ENCODE assay signal across 14 mouse cellular contexts in genomic region chr10:67193003-67193652, GRCm38 (mm10).
DNase-seq lines count a peak whose midpoint lies in the region; ATAC-seq and TF ChIP-seq lines count a peak whose summit lies in the region.
"Had no signal": no experiment of that assay in that cellular context is flagged by ENCODE, and none has a peak within 500 bp of the region (broad histone marks: within the 10 kb centered on the region; RNA-seq: fewer than 3 reads in every experiment).

No protein-coding gene starts in this region.

- WGBS in lung, adult 2 months: 32% methylated on average over 3 of the region's 3 CpGs
- 37% methylated on average over 3 of the region's 3 CpGs for WGBS in intestine, postnatal 0 days
- WGBS in stomach, embryonic 15.5 days: 50% methylated on average over 3 of the region's 3 CpGs

- no peak for TF ChIP-seq CTCF in gastrocnemius, adult 2 months (IDR thresholded peaks at IDR 0.05)
- TF ChIP-seq CTCF in lung, adult 2 months (IDR thresholded peaks at IDR 0.05; ENCODE audit: insufficient read depth, low read length): no peak
- TF ChIP-seq CTCF in intestine, postnatal 0 days (IDR thresholded peaks at IDR 0.05; ENCODE audit: low read depth): no peak

- no peak overlapping the region for H3K9ac ChIP-seq in intestine, postnatal 0 days (ENCODE audit: low read depth, low read length)
- H3K9ac ChIP-seq in stomach, embryonic 15.5 days: no peak overlapping the region
- H3K9ac ChIP-seq: heart, embryonic 13.5 days; liver, embryonic 12.5 days had no signal

- H3K36me3 ChIP-seq in intestine, postnatal 0 days (ENCODE audit: control insufficient read depth, insufficient read depth): peaks cover 7% of the 10 kb centered on the region
- peaks cover 2% of the 10 kb centered on the region; the same call in 1 of the 2 replicates for H3K36me3 ChIP-seq in stomach, embryonic 15.5 days

- H3K4me2 ChIP-seq in intestine, postnatal 0 days (replicated peaks; ENCODE audit: low read depth): no peak overlapping the region
- H3K4me2 ChIP-seq in stomach, embryonic 15.5 days: no peak overlapping the region
- H3K4me2 ChIP-seq: heart, embryonic 13.5 days; liver, embryonic 12.5 days had no signal

- no peaks in the 10 kb centered on the region for H3K27me3 ChIP-seq in intestine, postnatal 0 days (replicated peaks; ENCODE audit: control insufficient read depth, insufficient read depth, low read length)
- no peaks in the 10 kb centered on the region for H3K27me3 ChIP-seq in stomach, embryonic 15.5 days (replicated peaks)
- H3K27me3 ChIP-seq: heart, embryonic 13.5 days; liver, embryonic 12.5 days had no signal

- no peak for DNase-seq in gastrocnemius, adult 2 months
- no peak for DNase-seq in gastrocnemius, postnatal 25 days
- DNase-seq in lung, adult 18-20 months: peak; percentile 76 to 84
- no peak for DNase-seq in lung, adult 2 months
- DNase-seq in cerebellum, adult 11-12 months: no peak
- no peak for DNase-seq in cerebellum, postnatal 36 days
- DNase-seq: cerebellum, adult 2 months; embryo, embryonic 11 days had no signal

- no peak overlapping the region for H3K4me3 ChIP-seq in gastrocnemius, adult 2 months
- H3K4me3 ChIP-seq in lung, adult 2 months (replicated peaks; ENCODE audit: extremely low read depth, low read depth, low read length): no peak overlapping the region
- H3K4me3 ChIP-seq in intestine, postnatal 0 days (ENCODE audit: low read depth, low read length): no peak overlapping the region
- H3K4me3 ChIP-seq in stomach, embryonic 15.5 days (replicated peaks): no peak overlapping the region
- H3K4me3 ChIP-seq: heart, embryonic 13.5 days; liver, embryonic 12.5 days; myocyte had no signal

- H3K27ac ChIP-seq in gastrocnemius, adult 2 months: peak overlapping the region; percentile 13; the same call in 1 of the 2 replicates
- no peak overlapping the region for H3K27ac ChIP-seq in intestine, postnatal 0 days (ENCODE audit: low read depth, low read length)
- H3K27ac ChIP-seq in stomach, embryonic 15.5 days: peak overlapping the region; percentile 1; the same call in 1 of the 2 replicates
- H3K27ac ChIP-seq: heart, embryonic 13.5 days; liver, embryonic 12.5 days had no signal

- ATAC-seq in intestine, postnatal 0 days: peak; percentile 64
- ATAC-seq in stomach, embryonic 15.5 days (ENCODE audit: insufficient read depth, low FRiP score, low read depth): no peak
- ATAC-seq: liver, embryonic 12.5 days had no signal

- peaks cover 10% of the 10 kb centered on the region for H3K4me1 ChIP-seq in lung, adult 2 months (ENCODE audit: control insufficient read depth, insufficient read depth, low read length)
- H3K4me1 ChIP-seq in intestine, postnatal 0 days (replicated peaks; ENCODE audit: control insufficient read depth, insufficient read depth, low read length): peaks cover 11% of the 10 kb centered on the region
- no peaks in the 10 kb centered on the region for H3K4me1 ChIP-seq in stomach, embryonic 15.5 days

- no peak for TF ChIP-seq POLR2A in lung, adult 2 months (IDR thresholded peaks at IDR 0.05; ENCODE audit: borderline replicate concordance, extremely low read depth, low read depth, low read length)

- no peaks in the 10 kb centered on the region for H3K9me3 ChIP-seq in intestine, postnatal 0 days (ENCODE audit: control insufficient read depth)
- no peaks in the 10 kb centered on the region for H3K9me3 ChIP-seq in stomach, embryonic 15.5 days
- H3K9me3 ChIP-seq: G1E; heart, embryonic 13.5 days; liver, embryonic 12.5 days had no signal

- intact Hi-C loops in gastrocnemius, adult 2 months (cut with DNase I): no loop called here

Comparison
In these comparisons a context has a peak if more than half of its experiments do, and no peak if none do; other contexts are left out.
1. DNase-seq: peak in lung, adult 18-20 months (2 of 2); none in gastrocnemius, adult 2 months (single experiment), gastrocnemius, postnatal 25 days (single experiment), lung, adult 2 months (single experiment), cerebellum, adult 11-12 months (single experiment) and cerebellum, postnatal 36 days (0 of 2).